Mouse (Mus musculus) heart, postnatal 25 days (tissue): ENCODE results near the gene Fth1. TPM values are rescaled to one million over a fixed set of nuclear protein-coding genes. Genes with fewer than 3 reads are reported as not detected.

Experiments used
- DNase-seq: peaks from one replicate; pipeline ENCODE4 v3.0.0; 2022; ENCODE audit warnings: low spot score
- intact Hi-C: fragments of 180-260 bp; cut with DNase I; formaldehyde crosslinking; loops from one replicate; pipeline ENCODE4 v1.15.1; 2025
- total RNA-seq, 2 experiments: library from RNA; stranded (reverse); gene quantifications; 2 replicates each; pipeline ENCODE4 v1.2.3; 2021

The Fth1 gene
- total RNA-seq, 2 experiments from 2014 or later = 2,502 to 2,556 TPM

DNA sequence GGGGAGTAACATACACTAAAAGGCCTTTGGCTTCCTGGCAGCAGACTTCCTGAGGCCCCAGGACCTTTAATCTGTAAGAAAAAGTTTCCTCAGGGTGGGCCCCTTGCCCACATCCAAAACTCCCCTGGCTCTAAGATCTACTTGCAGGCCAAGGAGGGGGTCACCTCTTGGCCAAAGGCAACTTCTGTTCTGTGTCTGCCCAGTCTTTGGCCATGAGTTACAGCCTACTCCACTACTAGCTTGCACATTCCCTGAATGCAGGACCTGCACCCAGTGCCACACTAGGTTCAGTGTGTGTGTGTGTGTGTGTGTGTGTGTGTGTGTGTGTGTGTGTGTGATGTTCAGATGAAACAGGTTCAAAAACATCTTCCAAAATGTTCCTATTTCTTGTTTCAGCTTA, 7.2 kb downstream of the Fth1 start:
- no peak for DNase-seq
- intact Hi-C loops = loop anchor here (5.0 kb wide), 1 partner anchor 35 kb away; no protein-coding TSS in a partner anchor

GRCm38 (mm10) chr19:9989171-9989883, 8.9 kb downstream of the Fth1 start:
- intact Hi-C loops = loop anchor here (1.0 to 5.0 kb wide), 2 partner anchors 37 to 73 kb away; no protein-coding TSS in a partner anchor
- DNase-seq = no peak

- intact Hi-C loops = loop anchor here (1.0 to 5.0 kb wide), 2 partner anchors 38 to 74 kb away; no protein-coding TSS in a partner anchor
- DNase-seq = no peak
Observed at GRCm38 (mm10) chr19:9989884-9990256, 9.5 kb downstream of the Fth1 start.

GRCm38 (mm10) chr19:9991304-9991703, 10.9 kb downstream of the Fth1 start:
- peak; percentile 53 for DNase-seq
- intact Hi-C loops = no loop called here

DNA sequence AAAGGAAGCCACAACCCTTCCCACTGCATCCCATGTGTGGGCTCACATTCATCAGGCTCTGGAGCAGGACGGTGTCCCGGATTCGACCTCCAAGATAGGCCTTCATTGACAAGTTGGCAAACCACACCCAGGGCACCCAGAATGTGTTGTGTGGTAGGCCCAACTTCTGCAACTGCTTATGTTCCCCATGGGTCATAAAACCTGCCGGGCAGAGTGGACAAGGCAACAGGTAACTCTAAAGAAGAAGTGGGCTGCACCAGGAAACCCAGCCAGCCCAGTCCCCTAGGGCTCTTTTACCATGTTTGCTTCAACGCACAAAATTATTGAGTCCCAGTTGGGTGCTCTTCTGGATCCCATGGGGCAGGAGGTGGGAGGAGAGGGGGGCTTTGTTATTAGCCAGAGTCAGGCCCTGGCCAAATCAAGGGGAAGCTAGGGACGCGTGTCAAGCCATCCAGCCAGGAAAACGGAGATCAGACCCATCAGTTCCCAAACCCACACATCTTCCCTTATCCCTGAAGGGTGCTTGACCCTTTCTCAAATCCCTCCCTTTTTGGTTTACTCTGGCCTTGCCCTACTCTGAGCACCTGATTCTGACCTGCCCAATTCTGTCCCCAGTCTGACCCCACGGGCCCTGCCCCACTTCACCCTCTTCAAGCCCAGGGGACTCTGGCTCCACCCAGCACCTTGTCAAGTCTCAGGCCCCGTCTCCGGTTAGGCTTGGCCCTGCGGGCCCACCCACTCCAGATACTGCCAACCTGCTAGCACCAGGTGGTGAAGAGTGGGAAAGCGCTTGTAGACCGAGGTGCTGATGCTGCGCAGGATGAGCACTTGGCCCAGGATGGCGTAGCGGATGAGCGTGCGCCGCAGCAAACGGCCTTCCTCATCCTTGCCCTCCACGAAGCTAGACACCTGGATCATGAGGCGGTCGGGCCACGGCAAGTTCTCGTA, 11.9 kb downstream of the Fth1 start:
- intact Hi-C loops = no loop called here
- no peak for DNase-seq

DNA sequence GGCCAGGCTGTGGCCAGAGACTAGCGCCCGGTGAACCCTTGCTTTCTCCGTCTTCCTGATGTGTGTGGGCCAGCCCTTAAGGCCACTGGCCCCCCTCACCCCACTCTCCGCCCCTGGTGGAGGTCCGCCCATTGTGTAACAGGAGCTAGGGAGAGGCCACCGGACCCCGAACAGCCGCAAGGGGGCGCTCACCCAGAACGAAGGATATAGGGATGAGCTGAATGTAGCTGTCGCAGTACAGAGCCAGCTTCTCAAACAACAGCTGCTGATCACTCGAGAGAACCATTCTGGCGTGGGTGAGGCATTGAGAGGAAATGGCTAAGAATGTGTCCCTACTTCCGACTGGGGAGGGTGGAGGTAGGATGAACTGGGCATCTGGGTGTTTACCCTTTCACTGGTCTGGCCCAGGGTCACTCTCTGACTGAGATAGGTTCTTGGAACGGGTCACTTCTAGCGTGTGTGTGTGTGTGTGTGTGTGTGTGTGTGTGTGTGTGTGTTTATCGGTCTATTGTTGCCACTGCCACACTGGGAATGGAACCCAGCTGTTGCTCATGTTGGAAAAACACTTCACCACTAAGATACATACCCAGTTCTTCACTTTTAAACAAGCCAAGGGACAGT, 12.7 kb downstream of the Fth1 start:
- peak; percentile 80 for DNase-seq
- intact Hi-C loops = no loop called here

GRCm38 (mm10) chr19:9997204-9998062, 17.0 kb downstream of the Fth1 start:
- DNase-seq = no peak
- intact Hi-C loops = no loop called here

DNA sequence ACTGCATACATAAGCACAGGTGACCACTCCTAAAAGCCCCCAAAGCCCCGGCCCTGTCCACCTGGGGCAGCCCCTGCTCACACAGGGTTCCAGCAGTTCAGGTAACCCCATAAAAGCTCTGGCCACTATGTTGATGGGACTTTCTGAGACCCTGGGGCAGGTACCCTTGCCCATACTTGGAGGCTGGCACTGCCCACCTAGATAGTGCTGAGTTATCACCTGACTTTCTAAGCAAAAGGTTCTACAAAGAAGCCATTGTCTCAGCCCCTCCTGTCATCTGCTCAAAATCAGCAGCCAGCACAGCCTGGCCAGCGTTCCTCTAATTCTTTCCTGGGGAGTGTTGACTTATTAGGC, 17.6 kb downstream of the Fth1 start:
- no peak for DNase-seq
- intact Hi-C loops = no loop called here

DNA sequence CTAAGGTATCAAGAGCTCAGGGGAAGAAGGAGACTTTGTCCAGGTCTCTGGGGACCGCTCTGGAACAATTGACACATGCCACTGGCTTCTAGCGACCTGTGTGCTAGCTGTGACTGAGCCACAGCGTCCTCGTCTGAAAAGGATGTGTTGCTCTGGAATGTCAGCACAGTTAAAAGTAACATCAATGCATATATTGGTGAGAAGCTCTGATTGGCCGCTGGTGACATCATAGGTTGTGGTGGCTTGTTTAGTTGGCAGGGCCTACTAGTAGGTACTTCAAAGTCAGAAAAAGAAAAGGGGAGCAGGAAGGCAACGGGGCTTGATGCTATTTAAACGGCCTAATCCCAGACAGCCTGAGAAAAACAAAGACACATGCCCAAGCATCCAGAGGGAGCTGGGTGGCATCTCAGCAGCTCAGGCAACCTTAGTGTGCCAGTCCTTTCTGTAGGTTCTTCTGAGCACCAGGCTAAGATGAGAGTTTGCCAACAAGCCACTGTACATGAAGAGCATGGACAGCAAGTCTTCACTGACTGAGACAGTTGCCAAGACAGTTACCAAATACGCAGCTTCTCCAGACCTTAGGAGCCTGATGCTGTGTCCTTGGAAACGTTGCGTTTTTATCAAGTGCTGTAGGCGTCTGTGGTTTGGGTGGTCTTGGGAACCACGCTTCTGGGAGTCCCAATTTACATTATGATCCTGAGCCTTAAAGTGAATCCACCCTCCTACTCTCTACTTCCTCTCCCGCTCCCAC, 18.5 kb downstream of the Fth1 start:
- intact Hi-C loops = no loop called here
- no peak for DNase-seq

DNA sequence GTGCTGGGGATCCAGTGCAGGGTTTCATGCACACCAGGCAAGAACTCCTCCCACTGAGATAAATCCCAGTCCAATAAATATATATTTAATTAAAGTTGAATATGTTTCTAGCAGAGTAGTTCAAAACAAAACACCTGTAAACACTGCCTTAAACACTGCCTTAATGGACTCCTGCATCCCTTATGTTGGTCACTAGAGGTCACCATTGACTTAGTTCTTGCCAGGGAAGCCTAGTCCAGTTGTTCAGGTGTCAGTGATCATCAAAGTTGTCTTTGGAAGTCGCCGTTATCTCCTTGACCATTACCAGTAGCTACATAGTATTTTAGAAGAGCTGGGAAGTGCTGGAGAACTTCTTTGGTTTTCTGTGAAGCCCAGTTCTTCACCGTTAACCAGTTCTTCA, 19.9 kb downstream of the Fth1 start:
- DNase-seq = no peak

DNA sequence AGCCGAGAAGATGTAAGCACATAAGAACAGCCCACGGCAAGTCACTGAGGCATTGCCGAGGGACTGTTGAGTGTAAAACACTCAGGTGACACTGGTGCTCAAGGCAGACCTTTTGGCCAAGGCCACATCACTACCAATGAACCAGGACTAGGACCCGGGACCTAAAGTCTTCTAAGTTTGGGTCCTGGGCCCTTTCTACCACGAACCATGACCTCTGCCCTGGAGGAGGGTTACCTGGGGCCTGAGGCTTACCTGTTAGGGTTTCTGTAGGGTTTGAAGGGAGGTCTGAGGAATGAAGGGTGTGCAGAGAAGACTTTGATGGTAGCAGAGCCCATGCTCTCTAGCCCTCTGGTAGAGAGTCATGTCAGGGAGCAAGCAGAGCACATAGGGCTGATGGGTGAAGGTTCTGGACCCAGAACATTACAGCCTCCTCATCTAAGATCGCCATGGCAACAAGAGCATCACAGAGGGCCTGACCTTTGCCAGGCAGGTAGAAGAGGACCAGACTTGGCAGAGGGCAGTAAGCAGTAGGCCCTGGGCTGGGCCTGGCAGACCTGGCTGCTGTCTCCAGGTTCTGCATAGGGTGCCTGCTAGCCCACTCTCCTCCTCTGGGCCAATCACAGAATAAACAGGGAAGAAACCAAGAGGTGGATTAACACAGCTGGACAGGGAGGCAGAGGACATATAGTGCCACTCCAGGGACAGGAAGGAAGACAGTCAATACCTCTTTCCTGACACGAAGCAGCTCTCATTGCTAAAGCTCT, 21.0 kb downstream of the Fth1 start, which contains the start of the genes Best1 and Rab3il1:
Gene Best1, minus strand, starts transcription at position 428 of the 764 bp plus-strand sequence.
Gene Rab3il1, plus strand, starts transcription at position 464 of the 764 bp plus-strand sequence.
- intact Hi-C loops = loop anchor here (2.0 to 5.0 kb wide), 3 partner anchors 21 to 197 kb away; partner anchors contain the start of gene Fads2
- DNase-seq = no peak

More for the DNA sequence above, 19.9 kb downstream of the Fth1 start:
- intact Hi-C loops = loop anchor here (1.0 to 5.0 kb wide), 4 partner anchors 22 to 198 kb away; partner anchors contain the start of gene Fads2

DNA sequence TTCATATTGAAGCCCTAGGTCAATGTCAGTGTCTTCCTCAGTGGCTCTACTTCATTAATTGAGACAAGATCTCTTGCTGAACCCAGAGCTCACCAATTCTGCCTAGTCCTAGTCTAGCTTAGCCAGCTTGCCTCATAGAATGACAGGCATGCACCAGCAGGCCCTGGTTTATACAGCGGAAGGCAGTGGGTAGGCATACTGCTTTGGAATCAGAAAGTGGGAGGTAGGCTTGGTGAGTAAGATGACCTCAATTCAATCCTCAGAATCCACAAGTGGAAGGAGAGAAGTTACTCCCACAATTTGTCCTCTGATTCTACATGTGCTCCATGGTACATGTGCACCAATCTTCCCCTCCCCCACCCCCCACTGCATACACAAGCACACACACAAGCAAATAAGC, 23.3 kb downstream of the Fth1 start:
- intact Hi-C loops = loop anchor here (5.0 kb wide), 1 partner anchor 99 kb away; the partner anchor contains the start of gene Fads2
- no peak for DNase-seq

DNA sequence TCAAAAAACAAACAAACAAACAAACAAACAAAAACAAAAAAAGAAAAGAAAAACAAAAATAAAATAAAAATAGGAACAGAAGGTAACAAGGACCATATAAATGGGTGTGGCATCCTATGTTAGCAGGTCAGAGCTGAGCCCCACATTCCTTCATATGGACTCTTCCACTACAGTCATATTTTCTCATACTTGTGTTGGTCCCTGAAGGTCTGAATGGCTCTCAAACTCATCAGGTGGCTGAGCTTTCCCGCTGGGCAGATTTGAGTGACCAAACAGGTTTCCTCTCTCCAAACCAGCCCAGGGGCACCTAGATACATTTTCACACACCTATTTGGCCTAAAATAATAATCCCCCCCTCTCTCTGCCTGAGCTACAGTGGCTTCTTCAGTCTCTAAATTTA, 31.0 kb downstream of the Fth1 start:
- no peak for DNase-seq
- intact Hi-C loops = no loop called here

- peak; percentile 74 for DNase-seq
- intact Hi-C loops = no loop called here
Observed at GRCm38 (mm10) chr19:10012827-10013278, 32.5 kb downstream of the Fth1 start.

DNA sequence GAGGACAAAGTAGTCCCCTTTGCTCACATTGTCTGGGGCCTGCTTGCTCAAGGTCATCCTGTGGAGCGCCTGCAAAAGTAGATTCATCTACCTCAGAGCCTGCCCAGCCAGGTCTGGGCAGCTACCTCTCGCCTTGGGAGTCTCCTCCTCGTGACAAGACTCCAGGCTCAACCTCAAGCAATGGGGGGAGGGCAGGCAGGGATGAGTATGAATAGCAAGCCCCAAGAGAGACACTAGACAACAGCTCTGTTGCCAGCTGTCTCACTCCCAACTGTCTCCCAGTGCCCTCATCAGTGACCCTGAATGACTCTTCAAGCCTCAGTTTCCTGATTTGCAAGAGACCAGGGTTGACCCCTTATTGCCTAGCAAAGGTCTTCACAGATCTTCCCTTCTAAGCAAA, 33.0 kb downstream of the Fth1 start:
- DNase-seq = no peak
- intact Hi-C loops = no loop called here

DNA sequence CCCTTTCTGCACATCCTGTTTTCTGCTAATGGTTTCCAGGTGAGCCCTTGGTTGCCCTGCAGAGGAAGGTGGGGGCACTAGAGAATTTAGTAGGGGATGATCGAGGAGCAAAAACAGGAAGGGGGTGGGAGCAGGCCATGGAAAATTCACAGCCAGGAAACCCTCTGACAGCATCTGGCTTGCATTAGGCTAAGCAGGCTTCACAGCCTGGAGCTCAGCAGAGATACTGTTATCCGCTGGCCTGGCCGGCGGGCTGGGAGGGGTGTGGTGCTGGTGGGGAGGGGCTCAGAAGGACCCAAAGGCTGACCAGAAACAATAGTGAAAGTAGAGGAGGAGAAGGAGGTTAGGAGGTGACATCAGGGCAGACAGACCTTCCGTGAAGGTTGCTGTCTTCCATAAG, 33.5 kb downstream of the Fth1 start:
- intact Hi-C loops = no loop called here
- peak; percentile 73 for DNase-seq

- intact Hi-C loops = no loop called here
Observed at GRCm38 (mm10) chr19:10014824-10015223, 34.4 kb downstream of the Fth1 start.

DNA sequence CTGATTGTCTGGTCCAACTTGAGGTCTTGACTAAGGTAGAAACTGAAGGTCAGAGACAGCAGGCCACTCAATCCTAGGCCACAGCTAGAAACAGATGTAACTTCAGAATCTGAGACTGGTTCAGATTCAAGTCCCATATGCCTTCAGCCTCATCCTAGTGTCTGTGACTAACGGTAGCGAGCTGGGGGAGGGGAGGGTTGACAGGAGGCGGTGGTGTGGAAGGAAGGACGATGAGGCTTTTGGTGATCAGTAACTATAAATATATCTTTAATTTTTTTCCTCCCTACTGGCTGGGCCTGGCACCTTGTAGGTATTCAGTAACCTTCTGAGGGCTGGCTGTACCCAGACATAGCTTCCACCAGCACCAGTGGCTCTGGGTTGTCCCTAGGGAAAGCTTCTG, 35.0 kb downstream of the Fth1 start:
- no peak for DNase-seq
- intact Hi-C loops = no loop called here

More at GRCm38 (mm10) chr19:10014824-10015223, 34.4 kb downstream of the Fth1 start:
- DNase-seq = no peak
